Mouse (Mus musculus) small intestine, adult 2 months (tissue): ENCODE data around the gene Lclat1. TPM values are rescaled to one million over a fixed set of nuclear protein-coding genes. Genes with fewer than 3 reads are reported as not detected.

ENCODE experiments used
- H3K27ac ChIP-seq: fragments of 200-500 bp; 2 replicates; pipeline ENCODE4 v1.5.1; 2012; ENCODE audit warnings: low read depth, low read length, control low read depth, inconsistent platforms; ENCODE audit not compliant: insufficient read depth
- H3K27me3 ChIP-seq: fragments of 200-500 bp; 2 replicates; pipeline ENCODE4 v1.6.1; 2012; ENCODE audit warnings: mild to moderate bottlenecking, moderate library complexity, low read length, inconsistent platforms; ENCODE audit not compliant: control insufficient read depth, insufficient read depth
- H3K36me3 ChIP-seq: fragments of 200-500 bp; 2 replicates; pipeline ENCODE4 v1.6.1; 2012; ENCODE audit warnings: mild to moderate bottlenecking, low read length, control low read depth, inconsistent platforms; ENCODE audit not compliant: control insufficient read depth, insufficient read depth
- H3K4me1 ChIP-seq: fragments of 200-500 bp; 2 replicates; pipeline ENCODE4 v1.6.1; 2012; ENCODE audit warnings: low read length, inconsistent platforms, mixed read lengths; ENCODE audit not compliant: control insufficient read depth, insufficient read depth, insufficient read length
- H3K4me3 ChIP-seq: fragments of 200-500 bp; 2 replicates; pipeline ENCODE4 v1.5.1; 2012; ENCODE audit warnings: low read depth, mild to moderate bottlenecking, control low read depth, inconsistent platforms, low read length, moderate library complexity
- CTCF ChIP-seq: fragments of 200-500 bp; IDR thresholded peaks from 2 replicates; pipeline ENCODE4 v1.5.1; 2012; ENCODE audit warnings: low read depth, mild to moderate bottlenecking, control low read depth, inconsistent platforms, low read length, moderate library complexity, mixed read lengths; ENCODE audit not compliant: insufficient replicate concordance, insufficient read length; ENCODE audit errors: extremely low read depth
- POLR2A ChIP-seq: fragments of 200-500 bp; IDR thresholded peaks from 2 replicates; pipeline ENCODE4 v1.6.1; 2012; ENCODE audit warnings: low read depth, mild to moderate bottlenecking, control low read depth, inconsistent platforms, low read length, moderate library complexity
- WGBS: fragments of 180-500 bp; shearing (Covaris S2); methylation state at CpG from one replicate; pipeline ENCODE4 v1.1.7; 2018; 5-methylcytosine and 5-hydroxymethylcytosine counted together
- polyA plus RNA-seq: library from polyadenylated mRNA; depleted of rRNA; stranded (reverse); fragments of >200 nt; gene quantifications from 2 replicates; pipeline ENCODE4 v1.2.3, GENCODE M21; 2012

The Lclat1 gene
- polyA plus RNA-seq, 1 experiment, result 7.1 TPM

DNA sequence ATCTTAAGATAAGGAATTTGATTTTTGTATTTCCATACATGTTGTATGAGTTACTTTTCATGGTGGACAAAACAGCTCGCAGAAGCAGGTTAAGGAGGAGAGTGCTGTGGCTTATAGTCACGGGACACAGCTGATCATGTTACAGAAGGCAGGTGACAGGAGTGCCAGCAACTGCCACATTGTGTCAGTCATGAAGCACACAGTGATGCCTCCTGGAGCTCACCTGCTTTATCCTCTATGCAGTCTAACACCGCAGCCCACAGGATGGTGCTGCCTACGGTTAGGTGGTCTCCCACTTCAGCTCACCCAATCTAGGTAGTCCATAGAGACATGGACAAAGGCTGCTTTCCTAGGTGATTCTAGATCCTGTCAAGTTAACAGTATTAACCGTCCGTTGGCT, 11.4 kb downstream of the Lclat1 start:
- 78% methylated on average over 6 of the region's 6 CpGs for WGBS

GRCm38 (mm10) chr17:73120545-73120944, 12.8 kb downstream of the Lclat1 start:
- Histone ChIP-seq H3K4me3 (no peak overlapping the region), H3K27me3 (no peaks in the 10 kb centered on the region), H3K4me1 (no peaks in the 10 kb centered on the region), H3K36me3 (no peaks in the 10 kb centered on the region), H3K27ac (no peak overlapping the region; the same call in 1 of the 2 replicates)
- TF ChIP-seq POLR2A (no peak), CTCF (no peak)
- WGBS, result 76% methylated on average over 5 of the region's 5 CpGs

More for the DNA sequence above, 11.4 kb downstream of the Lclat1 start:
- Histone ChIP-seq H3K27me3 (no peaks in the 10 kb centered on the region), H3K36me3 (no peaks in the 10 kb centered on the region), H3K27ac (no peak overlapping the region), H3K4me3 (no peak overlapping the region), H3K4me1 (no peaks in the 10 kb centered on the region)
- TF ChIP-seq POLR2A (no peak), CTCF (no peak)

DNA sequence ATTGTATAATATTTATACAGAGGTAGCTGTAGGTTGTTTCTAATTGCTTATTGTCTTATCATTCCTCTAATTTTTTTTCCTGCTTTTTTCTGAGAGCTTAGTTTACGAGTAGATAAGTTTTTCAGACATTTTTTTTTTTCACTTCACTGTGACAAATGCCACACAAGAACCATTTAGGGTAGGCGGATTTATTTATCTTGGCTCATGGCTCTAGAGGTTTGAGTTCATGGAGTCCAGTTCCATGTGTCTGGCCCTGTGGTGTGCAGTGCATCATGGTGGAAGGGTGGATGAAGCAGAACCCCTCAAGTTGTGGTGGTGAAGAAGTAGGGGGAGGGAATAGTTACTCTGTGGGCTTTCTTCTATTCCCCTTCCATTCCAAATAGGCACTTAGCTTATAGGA, 13.9 kb downstream of the Lclat1 start:
- Histone ChIP-seq H3K4me3 (no peak overlapping the region), H3K27ac (no peak overlapping the region), H3K4me1 (peaks cover 2% of the 10 kb centered on the region), H3K36me3 (no peaks in the 10 kb centered on the region), H3K27me3 (no peaks in the 10 kb centered on the region)
- TF ChIP-seq POLR2A, result no peak
- no peak for TF ChIP-seq CTCF
- WGBS, result 48% methylated on average over 2 of the region's 2 CpGs

DNA sequence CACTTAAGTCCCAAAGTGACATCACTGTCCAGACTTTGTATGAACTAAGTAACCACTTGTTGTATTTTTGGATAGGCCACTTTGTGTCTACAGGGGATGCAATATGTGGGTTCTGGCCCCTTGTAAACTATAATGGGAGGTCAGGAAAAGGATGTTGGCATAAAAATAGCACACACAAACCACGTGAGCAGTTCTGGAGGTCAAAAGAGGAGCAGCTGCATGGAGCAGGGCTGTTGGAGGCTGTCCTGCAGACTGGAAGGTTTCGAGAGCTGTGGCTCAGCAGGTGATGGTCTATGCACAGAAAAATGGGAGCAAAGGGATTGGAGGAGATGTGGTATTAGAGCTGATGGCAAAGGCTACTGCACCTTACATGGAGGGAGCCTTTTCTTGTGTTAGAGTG, 18.6 kb downstream of the Lclat1 start:
- Histone ChIP-seq H3K27me3 (no peaks in the 10 kb centered on the region), H3K4me1 (peaks cover 2% of the 10 kb centered on the region), H3K27ac (no peak overlapping the region), H3K4me3 (no peak overlapping the region), H3K36me3 (no peaks in the 10 kb centered on the region)
- WGBS, result 21% methylated on average over 2 of the region's 2 CpGs
- no peak for TF ChIP-seq POLR2A
- no peak for TF ChIP-seq CTCF

DNA sequence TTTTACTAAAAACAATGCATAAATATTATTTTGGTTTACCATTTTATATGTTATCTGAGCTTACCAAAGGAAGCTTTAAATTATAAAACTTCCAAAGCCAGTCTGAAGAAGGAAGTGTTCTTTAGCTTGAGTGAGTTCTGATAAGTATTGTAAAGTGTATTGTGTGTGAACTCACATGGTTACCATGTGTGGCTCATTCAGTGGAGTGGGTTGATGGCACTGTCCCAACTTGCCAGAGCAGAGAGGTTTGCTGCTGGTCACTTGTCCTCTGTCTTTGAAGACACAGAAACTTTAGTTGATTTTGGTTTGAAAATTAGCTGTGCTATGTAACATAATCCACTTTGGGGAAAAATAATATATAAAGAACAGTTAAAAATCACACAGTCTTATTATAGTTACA, 19.1 kb downstream of the Lclat1 start:
- no peaks in the 10 kb centered on the region for H3K27me3 ChIP-seq
- no peak overlapping the region for H3K27ac ChIP-seq
- H3K36me3 ChIP-seq, result no peaks in the 10 kb centered on the region
- no peak overlapping the region for H3K4me3 ChIP-seq
- peaks cover 2% of the 10 kb centered on the region for H3K4me1 ChIP-seq
- TF ChIP-seq POLR2A (no peak), CTCF (no peak)

DNA sequence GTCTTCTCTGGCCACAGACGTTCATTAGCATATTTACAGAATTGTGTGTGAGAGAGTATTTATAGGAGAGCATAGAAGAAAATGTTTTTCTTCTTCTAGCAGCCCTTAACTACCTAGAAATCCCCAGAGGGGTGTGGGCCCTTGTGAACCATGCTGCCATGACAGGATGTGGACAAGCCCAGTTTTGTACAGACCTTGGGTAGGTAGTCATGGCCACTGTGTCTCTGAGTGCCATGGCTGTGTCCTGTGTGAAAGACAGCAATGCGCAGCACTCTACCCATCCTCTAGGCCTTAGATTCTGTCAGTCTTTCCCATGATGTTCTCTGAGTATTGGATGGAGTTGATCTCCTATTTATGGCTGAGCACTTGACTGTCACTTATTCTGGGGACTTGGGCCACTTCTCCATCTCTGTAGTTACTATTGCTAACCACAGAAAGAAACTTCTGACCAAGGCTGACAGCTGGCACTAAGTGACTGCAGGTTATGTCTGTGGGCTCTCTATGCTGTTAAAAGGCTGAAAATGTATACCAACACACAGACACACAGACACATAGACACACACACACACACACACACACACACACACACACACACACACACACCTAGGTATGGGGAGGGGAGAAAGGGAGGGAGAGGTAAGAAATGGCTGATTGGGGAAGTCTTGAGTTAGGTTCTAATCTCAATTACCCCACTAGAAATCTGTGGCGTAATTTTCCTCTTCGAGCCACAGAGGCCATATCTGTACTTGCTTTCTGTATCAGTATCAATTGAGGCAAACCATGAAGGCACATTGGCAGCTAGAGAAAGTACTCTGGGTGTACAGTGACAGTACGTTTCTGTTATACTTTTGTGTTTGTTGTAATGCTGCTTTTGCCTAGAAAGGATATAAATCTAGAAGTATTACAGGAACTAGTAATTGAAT, 29.0 kb downstream of the Lclat1 start:
- 76% methylated on average over 5 of the region's 5 CpGs for WGBS
- Histone ChIP-seq H3K36me3 (no peaks in the 10 kb centered on the region), H3K27ac (no peak overlapping the region), H3K4me3 (no peak overlapping the region), H3K27me3 (no peaks in the 10 kb centered on the region), H3K4me1 (peaks cover 10% of the 10 kb centered on the region)
- TF ChIP-seq CTCF (no peak), POLR2A (no peak)

DNA sequence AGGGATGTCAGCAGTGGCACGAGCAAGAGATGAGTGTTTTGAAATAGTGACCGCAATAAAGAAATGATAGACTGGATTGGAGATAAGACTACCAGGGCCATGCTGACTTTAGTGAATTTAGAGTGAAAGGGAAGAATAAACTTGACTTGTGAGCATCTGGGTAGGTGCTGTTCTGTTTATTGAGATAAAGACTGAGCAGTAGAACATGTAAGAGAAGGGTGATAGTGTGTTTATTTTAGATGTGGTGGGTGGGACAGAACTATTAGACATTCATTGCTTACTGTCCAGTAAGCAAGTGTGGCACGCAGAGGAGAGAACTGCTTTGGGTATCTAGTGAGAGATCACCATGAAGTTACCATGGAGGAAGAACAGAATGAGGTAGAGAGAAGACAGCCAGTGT, 30.4 kb downstream of the Lclat1 start:
- peaks cover 14% of the 10 kb centered on the region for H3K4me1 ChIP-seq
- 72% methylated on average over 3 of the region's 3 CpGs for WGBS
- TF ChIP-seq CTCF (no peak), POLR2A (no peak)
- H3K36me3 ChIP-seq, result no peaks in the 10 kb centered on the region
- H3K27me3 ChIP-seq, result no peaks in the 10 kb centered on the region
- no peak overlapping the region for H3K4me3 ChIP-seq
- H3K27ac ChIP-seq, result no peak overlapping the region

- Histone ChIP-seq H3K27me3 (no peaks in the 10 kb centered on the region), H3K4me3 (no peak overlapping the region), H3K4me1 (peaks cover 9% of the 10 kb centered on the region), H3K36me3 (peaks cover 2% of the 10 kb centered on the region; the same call in 1 of the 2 replicates), H3K27ac (peak overlapping the region; percentile 61)
- TF ChIP-seq POLR2A, result no peak
- TF ChIP-seq CTCF, result no peak
- 24% methylated on average over 4 of the region's 4 CpGs for WGBS
Measured at GRCm38 (mm10) chr17:73142029-73142428, 34.2 kb downstream of the Lclat1 start.
